Mouse (Mus musculus): ENCODE measurements around the gene Eef2k.

DNA sequence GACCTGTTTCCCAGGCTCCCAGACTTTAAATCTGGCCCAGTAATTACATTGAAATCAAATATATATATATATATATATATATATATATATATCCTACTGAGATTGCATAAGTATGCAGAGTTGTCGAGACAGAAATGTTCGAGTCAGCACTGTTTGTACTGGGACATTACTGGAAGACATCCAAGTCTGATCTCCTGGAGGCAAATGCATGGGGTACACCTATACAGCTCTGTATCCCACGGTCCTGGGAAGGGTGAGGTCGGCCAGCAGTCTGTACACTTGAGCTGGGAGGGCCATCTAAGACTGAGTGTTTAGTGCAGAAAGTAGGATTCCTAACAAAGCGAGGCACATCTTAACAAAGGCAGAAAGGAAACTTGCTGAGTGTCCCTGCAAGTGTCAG, 27.3 kb downstream of the Eef2k start:
- TF ChIP-seq CTCF (IDR thresholded peaks at IDR 0.05; ENCODE audit: borderline replicate concordance, control insufficient read depth, extremely low read depth, insufficient read depth, low read length, poor library complexity), result no peak
- no peak for TF ChIP-seq POLR2A (IDR thresholded peaks at IDR 0.05; ENCODE audit: control insufficient read depth, extremely low read depth, insufficient read depth, low read length, poor library complexity)

Data from thymus, adult 2 months (tissue).